13 mouse cellular contexts compared by ENCODE assay signal in the genomic region with DNA sequence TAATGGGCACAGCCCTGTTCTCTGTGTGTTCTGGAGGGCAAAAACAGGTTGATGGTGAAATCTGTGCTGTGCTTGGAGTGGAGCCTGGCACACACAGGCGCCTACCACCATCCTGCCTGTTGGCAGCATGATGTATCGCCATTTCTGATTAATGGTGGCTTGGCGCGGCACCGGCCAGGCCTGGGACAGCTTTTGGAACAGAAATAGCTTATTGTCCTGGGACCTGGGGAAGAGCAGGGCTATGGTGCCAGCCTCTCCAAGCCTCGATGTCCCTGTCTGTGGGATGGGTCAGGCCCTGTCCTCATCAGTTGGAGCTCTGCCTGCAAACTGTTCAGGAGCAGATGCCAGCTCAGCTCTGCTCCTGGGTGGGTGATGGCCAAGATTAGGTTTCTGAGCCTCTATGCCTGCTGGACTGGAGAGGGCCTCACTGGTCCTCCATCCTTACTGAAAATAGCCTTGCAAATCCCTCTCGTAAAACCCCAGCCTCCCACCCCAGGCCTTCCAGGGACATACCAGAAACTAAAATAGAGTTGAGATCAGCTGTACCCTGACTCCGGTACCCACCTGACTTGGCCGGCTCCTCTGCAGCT.
DNase-seq lines count a peak whose midpoint lies in the region; ATAC-seq lines count a peak whose summit lies in the region.
"Had no signal": no experiment of that assay in that cellular context is flagged by ENCODE, and none has a peak within 500 bp of the region (broad histone marks: within the 10 kb centered on the region; RNA-seq: fewer than 3 reads in every experiment).

No protein-coding gene starts in this region.

- no peak overlapping the region for H3K4me2 ChIP-seq in heart, embryonic 11.5 days
- H3K4me2 ChIP-seq in heart, embryonic 14.5 days (ENCODE audit: low read length) = no peak overlapping the region
- H3K4me2 ChIP-seq: liver, embryonic 11.5 days; midbrain, embryonic 12.5 days had no signal

- 71% methylated on average over 9 of the region's 9 CpGs for WGBS in heart, embryonic 11.5 days (ENCODE audit: insufficient replicate concordance)
- WGBS in heart, embryonic 10.5 days = 67% methylated on average over 9 of the region's 9 CpGs
- WGBS in heart, embryonic 14.5 days = 59% methylated on average over 9 of the region's 9 CpGs

- H3K4me1 ChIP-seq in heart, embryonic 11.5 days (ENCODE audit: control insufficient read depth, insufficient read depth, low read length) = peaks cover 70% of the 10 kb centered on the region
- H3K4me1 ChIP-seq in heart, embryonic 10.5 days = peaks cover 88% of the 10 kb centered on the region
- H3K4me1 ChIP-seq in heart, embryonic 14.5 days (ENCODE audit: control insufficient read depth in 2 of 2, insufficient read depth in 2 of 2, low read length in 2 of 2) = peaks cover 66 to 92% of the 10 kb centered on the region in 2 experiments

- no peaks in the 10 kb centered on the region for H3K9me3 ChIP-seq in heart, embryonic 11.5 days (replicated peaks; ENCODE audit: control insufficient read depth, low read length)
- no peaks in the 10 kb centered on the region for H3K9me3 ChIP-seq in heart, embryonic 10.5 days
- no peaks in the 10 kb centered on the region for H3K9me3 ChIP-seq in heart, embryonic 14.5 days (ENCODE audit: control insufficient read depth, low read length)
- H3K9me3 ChIP-seq: midbrain, embryonic 12.5 days had no signal

- no peaks in the 10 kb centered on the region for H3K36me3 ChIP-seq in heart, embryonic 11.5 days (ENCODE audit: control insufficient read depth, insufficient read depth, low read length)
- no peaks in the 10 kb centered on the region for H3K36me3 ChIP-seq in heart, embryonic 10.5 days
- H3K36me3 ChIP-seq in heart, embryonic 14.5 days (ENCODE audit: control insufficient read depth, insufficient read depth, low read length) = no peaks in the 10 kb centered on the region
- H3K36me3 ChIP-seq: midbrain, embryonic 12.5 days had no signal

- H3K27me3 ChIP-seq in heart, embryonic 11.5 days (ENCODE audit: control insufficient read depth, insufficient read depth, low read length) = peaks cover 32% of the 10 kb centered on the region
- peaks cover 69% of the 10 kb centered on the region for H3K27me3 ChIP-seq in heart, embryonic 10.5 days (ENCODE audit: insufficient read depth, poor library complexity, severe bottlenecking)
- H3K27me3 ChIP-seq in heart, embryonic 14.5 days (ENCODE audit: control insufficient read depth, insufficient read depth, low read length) = peaks cover 20% of the 10 kb centered on the region

- 0 out of 2 replicates have a peak overlapping the region, but pooled peaks have one; percentile 1 for H3K27ac ChIP-seq in heart, embryonic 11.5 days (ENCODE audit: low read depth, low read length)
- no peak overlapping the region for H3K27ac ChIP-seq in heart, embryonic 10.5 days
- H3K27ac ChIP-seq in heart, embryonic 14.5 days (replicated peaks in 1 of 2; ENCODE audit: control insufficient read depth in 1 of 2, insufficient read depth in 1 of 2, low read depth in 2 of 2, low read length in 2 of 2) = peak overlapping the region in 1 of 2 experiments; percentile 10; a peak in 1 of 4 replicates
- H3K27ac ChIP-seq: heart, adult 2 months; left cerebral cortex, adult 2 months; midbrain, embryonic 12.5 days had no signal

- no peak for DNase-seq in heart, embryonic 10.5 days (ENCODE audit: low spot score)
- peak; percentile 38 for DNase-seq in cerebellum, adult 9-10 months
- peak; percentile 43 to 57 for DNase-seq in cerebellum, postnatal 25 days
- DNase-seq in frontal cortex, postnatal 25 days (ENCODE audit: low spot score in 2 of 2) = no peak
- DNase-seq: kidney, postnatal 25 days had no signal

- no peak overlapping the region for H3K9ac ChIP-seq in heart, embryonic 11.5 days (ENCODE audit: low read depth, low read length)
- no peak overlapping the region for H3K9ac ChIP-seq in heart, embryonic 14.5 days (ENCODE audit: low read length)
- H3K9ac ChIP-seq: midbrain, embryonic 12.5 days had no signal

- H3K4me3 ChIP-seq in heart, embryonic 11.5 days (ENCODE audit: low read depth, low read length) = no peak overlapping the region
- H3K4me3 ChIP-seq in heart, embryonic 10.5 days = no peak overlapping the region
- no peak overlapping the region for H3K4me3 ChIP-seq in heart, embryonic 14.5 days (ENCODE audit: control insufficient read depth in 1 of 2, insufficient read depth in 1 of 2, low read depth in 1 of 2, low read length in 2 of 2)
- H3K4me3 ChIP-seq: heart, adult 2 months; left cerebral cortex, adult 2 months; midbrain, embryonic 12.5 days had no signal

- no peak for ATAC-seq in heart, embryonic 11.5 days (replicated peaks; ENCODE audit: insufficient number of reproducible peaks, low FRiP score, low TSS enrichment)
- peak; percentile 6; the same call in 1 of the 2 replicates for ATAC-seq in heart, embryonic 14.5 days (ENCODE audit: insufficient number of reproducible peaks, insufficient read depth, low FRiP score, low read depth)
- no peak for ATAC-seq in megakaryocyte-erythroid progenitor cell, adult 5-6 weeks (replicated peaks; ENCODE audit: low FRiP score, low TSS enrichment, poor library complexity, severe bottlenecking)
- ATAC-seq: intestine, embryonic 16.5 days had no signal

Comparison
In these comparisons a context has a peak if more than half of its experiments do, and no peak if none do; other contexts are left out.
1. DNase-seq: peak in cerebellum, adult 9-10 months (single experiment) and cerebellum, postnatal 25 days (2 of 2); none in heart, embryonic 10.5 days (single experiment) and frontal cortex, postnatal 25 days (0 of 2).